Mouse (Mus musculus): ENCODE measurements around the gene Pgrmc1. TPM values are rescaled to one million over a fixed set of nuclear protein-coding genes. Genes with fewer than 3 reads are reported as not detected.
"Not testable (repeated sequence)": the region's sequence is repeated elsewhere in the genome, so short reads cannot be mapped to it uniquely, and the experiment has no call there.

The Pgrmc1 gene
- polyA plus RNA-seq, 1 experiment from 2014 or later, result 230 TPM

GRCm38 (mm10) chrX:36591120-36591519 is 6.9 kb upstream of the Pgrmc1 start:
- H3K4me1 ChIP-seq (replicated peaks; ENCODE audit: control insufficient read depth, insufficient read depth, low read length), result no peaks in the 10 kb centered on the region
- TF ChIP-seq CTCF (IDR thresholded peaks at IDR 0.05; ENCODE audit: low read depth), result no peak
- no peaks in the 10 kb centered on the region for H3K27me3 ChIP-seq (replicated peaks; ENCODE audit: control insufficient read depth, insufficient read depth, low read length)
- H3K9me3 ChIP-seq (ENCODE audit: control insufficient read depth), result no peaks in the 10 kb centered on the region
- 41% methylated on average over 1 of the region's 1 CpGs for WGBS
- no peak overlapping the region for H3K27ac ChIP-seq (ENCODE audit: low read depth, low read length)
- H3K4me2 ChIP-seq (replicated peaks; ENCODE audit: low read depth), result no peak overlapping the region
- H3K4me3 ChIP-seq (ENCODE audit: low read depth, low read length), result no peak overlapping the region
- no peaks in the 10 kb centered on the region for H3K36me3 ChIP-seq (ENCODE audit: control insufficient read depth, insufficient read depth)
- ATAC-seq, result no peak
- no peak overlapping the region for H3K9ac ChIP-seq (ENCODE audit: low read depth, low read length)

GRCm38 (mm10) chrX:36591539-36591938 is 6.5 kb upstream of the Pgrmc1 start:
- H3K9ac ChIP-seq (ENCODE audit: low read depth, low read length), result no peak overlapping the region
- H3K9me3 ChIP-seq (ENCODE audit: control insufficient read depth), result no peaks in the 10 kb centered on the region
- H3K4me1 ChIP-seq (replicated peaks; ENCODE audit: control insufficient read depth, insufficient read depth, low read length), result no peaks in the 10 kb centered on the region
- no peaks in the 10 kb centered on the region for H3K27me3 ChIP-seq (replicated peaks; ENCODE audit: control insufficient read depth, insufficient read depth, low read length)
- H3K4me3 ChIP-seq (ENCODE audit: low read depth, low read length), result no peak overlapping the region
- TF ChIP-seq CTCF (IDR thresholded peaks at IDR 0.05; ENCODE audit: low read depth), result no peak
- H3K36me3 ChIP-seq (ENCODE audit: control insufficient read depth, insufficient read depth), result no peaks in the 10 kb centered on the region
- ATAC-seq, result peak; percentile 67
- no peak overlapping the region for H3K27ac ChIP-seq (ENCODE audit: low read depth, low read length)
- 47% methylated on average over 4 of the region's 4 CpGs for WGBS
- no peak overlapping the region for H3K4me2 ChIP-seq (replicated peaks; ENCODE audit: low read depth)

- ATAC-seq, result no peak
- H3K9ac ChIP-seq (ENCODE audit: low read depth, low read length), result no peak overlapping the region
- 82% methylated on average over 3 of the region's 3 CpGs for WGBS
Observed at GRCm38 (mm10) chrX:36595247-36595646, 2.8 kb upstream of the Pgrmc1 start.

GRCm38 (mm10) chrX:36596483-36597120 is 1.4 kb upstream of the Pgrmc1 start:
- H3K9me3 ChIP-seq (ENCODE audit: control insufficient read depth); ATAC-seq; H3K27ac ChIP-seq (ENCODE audit: low read depth, low read length); H3K4me1 ChIP-seq (replicated peaks; ENCODE audit: control insufficient read depth, insufficient read depth, low read length); H3K4me2 ChIP-seq (replicated peaks; ENCODE audit: low read depth); H3K36me3 ChIP-seq (ENCODE audit: control insufficient read depth, insufficient read depth); H3K9ac ChIP-seq (ENCODE audit: low read depth, low read length); H3K27me3 ChIP-seq (replicated peaks; ENCODE audit: control insufficient read depth, insufficient read depth, low read length); H3K4me3 ChIP-seq (ENCODE audit: low read depth, low read length): not testable (repeated sequence)
- WGBS, result 82% methylated on average over 3 of the region's 5 CpGs

More at GRCm38 (mm10) chrX:36595247-36595646, 2.8 kb upstream of the Pgrmc1 start:
- H3K4me1 ChIP-seq (replicated peaks; ENCODE audit: control insufficient read depth, insufficient read depth, low read length), result no peaks in the 10 kb centered on the region
- TF ChIP-seq CTCF (IDR thresholded peaks at IDR 0.05; ENCODE audit: low read depth), result no peak
- H3K4me3 ChIP-seq (ENCODE audit: low read depth, low read length), result no peak overlapping the region
- no peaks in the 10 kb centered on the region for H3K9me3 ChIP-seq (ENCODE audit: control insufficient read depth)
- no peaks in the 10 kb centered on the region for H3K36me3 ChIP-seq (ENCODE audit: control insufficient read depth, insufficient read depth)
- H3K27me3 ChIP-seq (replicated peaks; ENCODE audit: control insufficient read depth, insufficient read depth, low read length), result no peaks in the 10 kb centered on the region
- H3K27ac ChIP-seq (ENCODE audit: low read depth, low read length), result no peak overlapping the region
- no peak overlapping the region for H3K4me2 ChIP-seq (replicated peaks; ENCODE audit: low read depth)

GRCm38 (mm10) chrX:36598390-36598810 is 394 bp downstream of the Pgrmc1 start:
- 26% methylated on average over 41 of the region's 41 CpGs for WGBS
- Histone ChIP-seq H3K36me3 (ENCODE audit: control insufficient read depth, insufficient read depth) (no peaks in the 10 kb centered on the region), H3K4me3 (ENCODE audit: low read depth, low read length) (peak overlapping the region; percentile 63), H3K27ac (ENCODE audit: low read depth, low read length) (peak overlapping the region; percentile 78), H3K4me2 (replicated peaks; ENCODE audit: low read depth) (peak overlapping the region; percentile 62), H3K27me3 (replicated peaks; ENCODE audit: control insufficient read depth, insufficient read depth, low read length) (no peaks in the 10 kb centered on the region), H3K4me1 (replicated peaks; ENCODE audit: control insufficient read depth, insufficient read depth, low read length) (no peaks in the 10 kb centered on the region), H3K9ac (ENCODE audit: low read depth, low read length) (peak overlapping the region; percentile 74), H3K9me3 (ENCODE audit: control insufficient read depth) (no peaks in the 10 kb centered on the region)
- ATAC-seq, result peak; percentile 53
- TF ChIP-seq CTCF (IDR thresholded peaks at IDR 0.05; ENCODE audit: low read depth), result no peak

- peak overlapping the region; percentile 62 for H3K4me2 ChIP-seq (replicated peaks; ENCODE audit: low read depth)
- H3K9me3 ChIP-seq (ENCODE audit: control insufficient read depth), result no peaks in the 10 kb centered on the region
- peak overlapping the region; percentile 74 for H3K9ac ChIP-seq (ENCODE audit: low read depth, low read length)
- TF ChIP-seq CTCF (IDR thresholded peaks at IDR 0.05; ENCODE audit: low read depth), result no peak
- no peaks in the 10 kb centered on the region for H3K27me3 ChIP-seq (replicated peaks; ENCODE audit: control insufficient read depth, insufficient read depth, low read length)
- peak overlapping the region; percentile 63 for H3K4me3 ChIP-seq (ENCODE audit: low read depth, low read length)
- peak overlapping the region; percentile 78; the same call in 1 of the 2 replicates for H3K27ac ChIP-seq (ENCODE audit: low read depth, low read length)
- WGBS, result 31% methylated on average over 14 of the region's 14 CpGs
- H3K36me3 ChIP-seq (ENCODE audit: control insufficient read depth, insufficient read depth), result no peaks in the 10 kb centered on the region
- H3K4me1 ChIP-seq (replicated peaks; ENCODE audit: control insufficient read depth, insufficient read depth, low read length), result no peaks in the 10 kb centered on the region
- ATAC-seq, result 0 out of 2 replicates have a peak, but pooled peaks have one; percentile 20
Observed at GRCm38 (mm10) chrX:36598861-36599344, 897 bp downstream of the Pgrmc1 start.

Data from intestine, postnatal 0 days (tissue).